Mouse (Mus musculus) fibroblast of lung, adult 2 months (primary cell): ENCODE measurements around the gene Cntrob.
"Not testable (repeated sequence)": the region's sequence is repeated elsewhere in the genome, so short reads cannot be mapped to it uniquely, and the experiment has no call there.

Experiments used
- DNase-seq: peaks from one replicate; pipeline ENCODE4 v3.0.0-alpha.2; 2011; ENCODE audit warnings: low read depth

The Cntrob gene

GRCm38 (mm10) chr11:69340161-69341131 is 16.9 kb upstream of the Cntrob start, which contains the start of gene Rnf227:
Rnf227 (plus strand) TSS chr11:69340461.
- DNase-seq: no peak

GRCm38 (mm10) chr11:69334796-69335195 is 11.2 kb upstream of the Cntrob start:
- DNase-seq: peak; percentile 79

- no peak for DNase-seq
Observed at GRCm38 (mm10) chr11:69333922-69334321, 10.3 kb upstream of the Cntrob start.

GRCm38 (mm10) chr11:69332713-69333253 is 9.2 kb upstream of the Cntrob start:
- DNase-seq: no peak

GRCm38 (mm10) chr11:69331929-69332405 is 8.4 kb upstream of the Cntrob start:
- peak; percentile 64 for DNase-seq

GRCm38 (mm10) chr11:69331152-69331551 is 7.6 kb upstream of the Cntrob start:
- no peak for DNase-seq

- no peak for DNase-seq
Observed at GRCm38 (mm10) chr11:69328517-69328916, 4.9 kb upstream of the Cntrob start.

- DNase-seq: no peak
Observed at GRCm38 (mm10) chr11:69327648-69328047, 4.1 kb upstream of the Cntrob start.

GRCm38 (mm10) chr11:69327157-69327442 is 3.5 kb upstream of the Cntrob start:
- no peak for DNase-seq

- no peak for DNase-seq
Observed at GRCm38 (mm10) chr11:69326408-69327156, 3.0 kb upstream of the Cntrob start.

- no peak for DNase-seq
Observed at GRCm38 (mm10) chr11:69325628-69326407, 2.2 kb upstream of the Cntrob start, which contains the start of gene Kcnab3. Kcnab3 (plus strand) TSS chr11:69326258.

GRCm38 (mm10) chr11:69324749-69325148 is 1.2 kb upstream of the Cntrob start:
- DNase-seq: no peak

GRCm38 (mm10) chr11:69322693-69323471 is 693 bp downstream of the Cntrob start:
- DNase-seq: no peak

GRCm38 (mm10) chr11:69322010-69322409 is 1.6 kb downstream of the Cntrob start:
- DNase-seq: no peak

- no peak for DNase-seq
Observed at GRCm38 (mm10) chr11:69321580-69321979, 2.0 kb downstream of the Cntrob start.

- DNase-seq: not testable (repeated sequence)
Observed at GRCm38 (mm10) chr11:69318000-69318399, 5.6 kb downstream of the Cntrob start.

- no peak for DNase-seq
Observed at GRCm38 (mm10) chr11:69316361-69316760, 7.2 kb downstream of the Cntrob start.

GRCm38 (mm10) chr11:69311266-69311665 is 12.3 kb downstream of the Cntrob start:
- no peak for DNase-seq

- no peak for DNase-seq
Observed at GRCm38 (mm10) chr11:69306039-69306438, 17.5 kb downstream of the Cntrob start.

GRCm38 (mm10) chr11:69305291-69305690 is 18.3 kb downstream of the Cntrob start:
- no peak for DNase-seq

GRCm38 (mm10) chr11:69302817-69303216 is 20.8 kb downstream of the Cntrob start:
- DNase-seq: no peak
